Mouse (Mus musculus): ENCODE measurements around the gene Msh4. TPM values are rescaled to one million over a fixed set of nuclear protein-coding genes. Genes with fewer than 3 reads are reported as not detected.
"Not testable (repeated sequence)": the region's sequence is repeated elsewhere in the genome, so short reads cannot be mapped to it uniquely, and the experiment has no call there.

Gene Msh4
- total RNA-seq, 2 experiments from 2014 or later: not detected

DNA sequence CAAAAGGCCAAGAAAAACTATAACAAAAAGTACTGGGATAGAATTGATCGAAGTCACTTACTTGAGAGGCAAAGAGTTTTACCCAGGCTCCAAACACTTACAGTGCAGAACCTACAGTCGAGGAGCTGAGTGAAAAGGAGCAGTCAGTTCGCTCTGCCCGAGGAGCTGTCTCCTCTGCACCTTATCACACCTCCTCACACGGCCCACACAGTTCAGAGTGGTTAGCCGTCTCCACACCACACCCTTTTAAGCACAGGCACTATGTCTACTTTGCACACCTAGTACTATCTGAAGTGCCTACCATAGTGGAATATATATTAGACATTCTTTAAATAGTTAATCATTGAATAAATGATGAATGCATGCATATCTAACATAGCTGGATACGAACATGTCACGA lies 53.7 kb downstream of the Msh4 start:
- DNase-seq (ENCODE audit: low spot score in 2 of 2): no peak

DNA sequence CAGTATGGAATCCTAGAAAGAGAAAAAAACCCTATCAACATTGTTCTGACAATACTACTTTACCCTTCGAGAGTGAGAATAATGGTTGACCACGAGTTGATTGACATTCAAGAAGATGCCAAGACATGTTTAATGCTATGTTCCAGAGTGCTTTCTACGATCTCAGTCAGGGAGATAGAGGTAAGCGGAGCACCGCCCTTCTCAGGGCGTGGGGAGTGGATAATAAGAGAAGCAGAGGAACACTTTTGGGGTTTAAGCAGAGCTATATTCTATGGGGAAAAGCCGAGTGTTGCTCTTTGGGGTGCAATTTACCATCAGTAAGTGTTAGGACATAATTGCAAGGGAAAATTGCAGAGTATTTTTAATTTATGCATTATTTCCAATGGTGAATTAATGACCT lies 55.2 kb downstream of the Msh4 start:
- no peak for DNase-seq (ENCODE audit: low spot score in 2 of 2)

DNA sequence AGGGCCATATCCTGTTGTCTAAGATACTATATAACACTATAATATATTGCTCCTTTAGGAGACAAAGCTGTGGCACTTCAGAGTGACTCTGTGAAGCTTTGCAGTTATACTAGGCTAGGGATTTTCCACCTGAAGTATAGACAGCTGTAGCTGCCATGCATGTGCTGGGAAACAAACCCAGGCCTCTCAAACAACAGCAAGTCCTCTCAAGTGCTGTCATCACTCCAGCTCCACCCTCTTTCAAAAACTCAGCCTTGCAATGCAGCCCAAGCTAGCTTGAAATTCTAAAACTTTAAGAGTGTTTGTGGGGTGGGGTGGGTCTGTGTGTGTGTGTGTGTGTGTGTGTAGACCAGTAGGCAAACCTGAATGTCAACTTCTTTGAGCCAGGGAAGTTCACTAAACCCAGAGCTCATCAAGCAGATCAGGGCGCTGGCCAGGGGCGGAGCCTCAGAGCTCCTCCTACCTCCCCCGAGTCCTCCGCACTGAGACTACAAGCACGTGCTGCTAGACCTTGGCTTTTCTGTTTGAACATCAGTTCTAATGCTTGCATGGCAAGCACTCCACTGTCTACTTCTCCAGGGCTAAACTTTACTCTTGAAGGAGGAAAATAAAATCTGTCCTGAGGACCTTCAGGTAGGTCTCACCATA lies 56.4 kb downstream of the Msh4 start:
- peak in 1 of 2 experiments; percentile 10 for DNase-seq (ENCODE audit: low spot score in 2 of 2)

DNA sequence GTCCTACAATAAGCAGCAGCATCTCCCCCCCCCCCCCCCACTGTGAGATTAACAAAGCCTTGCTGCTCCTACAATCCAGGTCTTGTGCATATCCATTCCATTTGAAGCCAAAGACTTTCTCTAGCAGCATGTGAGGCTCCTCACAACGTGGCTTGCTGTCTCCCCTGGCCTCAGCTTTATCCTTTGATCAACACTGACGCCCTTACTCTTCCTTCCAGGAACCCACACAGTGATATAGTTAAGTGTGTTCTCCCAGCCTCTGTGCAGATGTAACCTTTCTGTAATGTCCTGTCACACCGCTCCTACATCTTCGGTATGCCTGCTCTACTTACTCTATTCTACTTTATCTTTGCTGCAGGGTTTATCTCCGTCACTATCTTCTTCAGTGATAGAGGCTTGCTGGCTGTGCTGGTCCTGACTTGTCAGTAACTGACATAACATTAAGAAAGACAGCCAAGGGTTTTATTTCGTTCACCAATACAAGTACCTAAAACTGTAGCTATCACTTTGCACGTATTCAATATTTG lies 58.7 kb downstream of the Msh4 start:
- DNase-seq (ENCODE audit: low spot score in 2 of 2): no peak

DNA sequence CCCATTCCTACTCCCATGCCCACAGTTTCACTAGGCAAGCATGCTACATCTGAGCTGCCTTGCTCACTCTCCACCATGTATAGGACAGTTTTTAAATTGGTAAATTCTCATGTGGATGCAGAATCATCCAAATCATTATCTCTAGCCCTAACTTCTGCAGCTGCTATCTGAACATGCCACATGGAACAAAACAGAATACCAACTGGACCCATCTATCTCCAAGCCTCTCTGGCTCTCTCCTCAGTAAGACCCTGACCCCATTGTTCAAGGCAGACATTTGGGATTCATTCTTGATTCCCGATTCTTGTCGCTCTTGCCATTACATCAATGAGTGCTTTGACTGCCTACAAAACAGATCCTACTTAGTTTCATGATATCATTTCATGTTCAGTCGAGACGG lies 59.8 kb downstream of the Msh4 start:
- no peak for DNase-seq (ENCODE audit: low spot score in 2 of 2)

DNA sequence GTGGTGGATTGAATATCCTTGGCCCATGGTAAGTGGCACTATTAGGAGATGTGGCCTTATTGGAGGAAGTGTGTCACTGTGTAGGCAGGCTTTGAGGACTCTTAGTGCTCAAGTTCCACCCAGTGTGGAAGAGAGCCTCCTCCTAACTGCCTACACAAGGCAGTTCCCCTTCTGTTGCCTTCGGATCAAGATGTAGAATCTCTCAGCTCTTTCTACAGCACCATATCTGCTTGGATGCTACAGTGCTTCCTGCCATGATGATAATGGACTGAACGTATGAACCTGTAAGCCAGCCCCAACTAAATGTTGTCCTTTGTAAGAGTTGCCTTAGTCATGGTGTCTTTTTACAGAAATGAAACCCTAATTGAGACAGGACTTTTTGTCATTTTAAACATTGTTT lies 60.4 kb downstream of the Msh4 start:
- no peak for DNase-seq (ENCODE audit: low spot score in 2 of 2)

DNA sequence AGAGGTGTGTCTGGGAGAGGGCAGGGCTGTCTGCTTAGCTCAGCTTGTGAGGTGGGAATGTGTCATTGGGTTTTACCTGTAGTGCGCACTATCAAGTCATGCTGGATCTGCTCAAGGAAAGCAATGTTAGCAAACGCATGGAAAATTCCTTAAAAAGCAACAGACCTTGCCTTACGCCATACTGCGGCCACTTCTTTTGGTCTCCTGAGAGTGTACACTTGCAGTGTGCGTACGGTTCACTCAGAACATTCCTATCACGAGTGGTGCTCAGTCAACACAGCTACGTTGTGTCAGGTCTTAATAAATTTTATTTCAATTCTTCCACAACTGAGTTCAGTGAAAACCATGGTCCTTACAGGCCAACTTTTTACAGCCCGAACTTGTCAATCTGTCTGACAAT lies 61.2 kb downstream of the Msh4 start:
- DNase-seq (ENCODE audit: low spot score in 2 of 2): no peak

DNA sequence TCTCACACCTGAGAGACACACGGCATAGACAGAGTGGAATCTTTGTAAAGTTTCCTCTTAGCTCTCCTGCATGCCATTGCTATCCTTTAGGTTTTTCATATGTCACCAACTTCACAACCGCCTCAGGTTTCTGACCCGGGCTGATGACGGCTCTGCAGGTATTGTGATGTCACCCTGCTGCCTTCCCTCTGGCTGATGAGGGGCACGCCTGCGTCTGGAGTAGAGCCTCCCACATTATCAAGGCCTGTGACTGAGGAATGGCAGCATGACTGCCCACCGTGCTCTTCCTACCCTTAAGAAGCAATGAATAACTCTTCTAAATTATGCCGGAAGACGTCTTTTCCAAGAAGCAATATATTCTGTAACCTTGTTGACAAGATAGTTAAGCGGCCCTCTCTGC lies 61.9 kb downstream of the Msh4 start, which contains the start of gene Asb17:
Gene Asb17, plus strand, starts transcription at position 180 of the 400 bp plus-strand sequence.
- DNase-seq (ENCODE audit: low spot score in 2 of 2): no peak

DNA sequence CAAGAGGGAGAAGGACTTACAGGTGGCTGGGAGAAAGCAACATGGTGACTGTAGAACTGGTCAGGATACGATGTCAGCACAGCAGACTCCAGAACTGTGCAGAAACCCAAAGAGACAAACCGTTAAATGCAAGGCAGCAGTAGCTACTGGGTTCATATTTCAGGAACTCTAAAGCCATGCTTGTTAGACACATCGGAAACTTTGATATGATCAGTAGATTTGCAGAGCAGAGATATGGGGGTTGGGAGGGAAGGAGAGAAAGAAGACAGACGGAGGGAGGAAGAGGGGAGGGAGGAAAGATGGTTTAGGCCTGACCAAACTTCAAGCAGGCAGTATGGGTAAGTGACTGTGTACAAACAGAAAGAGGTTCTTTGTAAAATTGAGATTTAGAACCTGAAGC lies 68.3 kb downstream of the Msh4 start:
- no peak for DNase-seq (ENCODE audit: low spot score in 2 of 2)

DNA sequence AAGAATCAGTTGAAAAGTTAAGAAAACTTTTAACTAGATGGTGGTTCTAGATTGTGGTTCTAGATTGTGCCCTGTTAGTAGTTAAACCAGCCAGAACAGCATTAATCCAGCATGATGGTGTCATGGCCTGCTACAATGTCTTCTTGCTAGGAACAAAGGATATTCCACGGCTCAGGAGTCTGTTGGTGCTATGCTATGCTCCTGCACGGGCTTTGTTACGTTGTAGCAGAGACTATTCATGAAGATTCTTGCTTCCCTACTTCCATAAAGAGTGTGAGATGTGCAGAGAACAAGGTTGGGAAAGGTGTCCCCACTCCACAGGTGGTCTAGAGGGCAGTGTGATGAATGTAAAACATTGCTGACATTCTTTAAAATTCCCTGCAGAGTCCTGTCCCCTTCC lies 69.6 kb downstream of the Msh4 start:
- DNase-seq (ENCODE audit: low spot score in 2 of 2): no peak

DNA sequence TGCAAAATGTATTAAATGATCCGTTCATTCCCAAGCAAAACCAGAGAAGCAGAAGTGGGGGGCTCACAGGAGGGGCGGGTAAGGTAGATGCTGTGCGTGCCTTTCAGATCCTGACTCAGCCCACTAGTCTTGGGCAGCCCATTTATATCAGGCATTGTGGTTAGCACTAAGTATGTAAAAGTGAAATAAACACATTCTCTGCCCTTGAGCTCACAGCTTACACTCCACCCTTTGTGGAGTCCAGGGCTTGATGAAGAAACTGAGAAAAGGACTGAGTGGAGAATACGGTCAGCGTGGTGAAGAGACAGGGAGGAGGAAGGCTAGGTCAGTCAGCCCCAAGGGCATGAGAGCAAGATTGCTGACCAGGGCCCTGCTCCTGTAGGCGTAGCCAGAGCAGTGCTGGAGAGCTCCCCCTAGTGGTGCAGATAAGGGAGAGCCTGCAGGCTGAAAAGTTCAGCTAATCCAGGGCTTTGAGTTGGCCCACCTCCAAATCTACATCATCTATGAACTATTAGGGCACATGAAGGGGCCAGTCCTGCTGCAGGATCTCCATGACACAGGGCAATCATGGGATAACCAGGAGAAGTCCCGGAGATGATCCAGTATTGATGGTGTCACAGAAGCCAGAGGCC lies 70.4 kb downstream of the Msh4 start:
- peak; percentile 60 to 74 for DNase-seq (ENCODE audit: low spot score in 2 of 2)

DNA sequence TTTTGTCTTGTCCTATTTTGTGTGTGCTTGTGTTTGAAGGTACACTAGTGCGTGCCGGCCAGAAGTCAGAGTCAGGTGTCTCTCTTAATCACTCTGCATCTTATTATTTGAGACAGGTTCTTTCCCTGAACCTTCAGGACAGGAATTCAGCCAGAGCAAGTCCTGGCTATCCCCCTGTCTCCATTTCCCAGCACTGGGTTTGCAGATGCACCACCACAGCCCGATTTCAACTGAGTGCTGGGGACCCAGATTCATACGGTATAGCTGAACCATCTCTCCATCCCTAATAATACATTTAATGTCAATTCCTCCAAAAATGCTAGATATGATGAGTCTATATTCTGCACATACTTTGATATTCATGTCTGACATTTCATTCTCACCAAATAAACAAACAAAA lies 71.9 kb downstream of the Msh4 start:
- no peak for DNase-seq (ENCODE audit: low spot score in 2 of 2)

DNA sequence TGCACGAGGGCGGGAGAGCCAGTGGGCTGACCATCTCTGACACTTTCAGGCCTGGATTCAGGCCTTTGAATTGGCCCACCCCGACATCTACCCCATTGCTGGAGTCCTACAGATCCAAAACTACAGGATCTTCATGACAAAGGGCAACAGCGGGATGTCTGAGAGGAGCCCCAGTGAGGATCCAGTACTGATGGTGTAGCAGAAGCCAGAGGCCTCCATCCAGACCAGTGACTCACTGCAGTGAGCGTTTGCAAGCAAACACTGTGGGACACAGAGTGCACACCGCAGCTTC lies 73.3 kb downstream of the Msh4 start:
- DNase-seq (ENCODE audit: low spot score in 2 of 2): no peak

DNA sequence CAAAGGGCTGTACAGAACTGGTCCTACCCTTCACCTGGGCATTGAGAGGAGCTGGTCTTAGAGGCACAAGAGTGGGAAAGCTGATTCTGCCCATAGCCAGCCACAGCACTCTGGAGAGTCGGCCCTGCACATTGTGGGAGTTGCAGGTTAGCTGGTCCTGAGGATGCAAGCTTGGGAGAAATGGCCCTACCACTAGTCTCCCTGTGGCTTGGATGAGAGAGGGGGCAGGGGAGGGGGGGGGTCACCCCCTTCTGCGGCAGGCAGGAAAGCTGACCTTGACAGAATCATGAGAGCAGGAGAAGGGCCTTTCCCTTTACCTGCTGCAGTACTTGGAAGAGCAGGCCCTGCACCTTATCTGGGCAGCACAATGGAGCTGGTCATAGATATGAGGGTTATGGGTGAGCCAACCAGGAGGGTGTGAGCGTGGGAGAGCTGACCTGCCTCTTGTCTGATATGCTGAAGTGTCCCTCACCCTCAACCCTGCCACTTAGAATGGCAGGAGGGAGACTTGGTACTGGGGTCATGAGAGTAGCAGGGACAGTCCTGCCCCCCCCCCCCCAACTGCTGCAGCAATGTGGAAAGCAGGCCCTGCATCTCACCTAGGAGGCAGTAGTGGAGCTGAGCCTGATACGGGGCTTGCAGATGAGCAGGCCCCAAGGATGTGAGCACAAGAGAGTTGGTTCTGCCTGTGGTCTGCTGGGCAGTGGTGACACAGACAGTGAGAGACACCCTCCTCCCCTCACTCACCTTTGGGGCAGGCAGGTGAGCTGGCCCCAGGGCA lies 73.9 kb downstream of the Msh4 start:
- no peak for DNase-seq (ENCODE audit: low spot score in 2 of 2)

DNA sequence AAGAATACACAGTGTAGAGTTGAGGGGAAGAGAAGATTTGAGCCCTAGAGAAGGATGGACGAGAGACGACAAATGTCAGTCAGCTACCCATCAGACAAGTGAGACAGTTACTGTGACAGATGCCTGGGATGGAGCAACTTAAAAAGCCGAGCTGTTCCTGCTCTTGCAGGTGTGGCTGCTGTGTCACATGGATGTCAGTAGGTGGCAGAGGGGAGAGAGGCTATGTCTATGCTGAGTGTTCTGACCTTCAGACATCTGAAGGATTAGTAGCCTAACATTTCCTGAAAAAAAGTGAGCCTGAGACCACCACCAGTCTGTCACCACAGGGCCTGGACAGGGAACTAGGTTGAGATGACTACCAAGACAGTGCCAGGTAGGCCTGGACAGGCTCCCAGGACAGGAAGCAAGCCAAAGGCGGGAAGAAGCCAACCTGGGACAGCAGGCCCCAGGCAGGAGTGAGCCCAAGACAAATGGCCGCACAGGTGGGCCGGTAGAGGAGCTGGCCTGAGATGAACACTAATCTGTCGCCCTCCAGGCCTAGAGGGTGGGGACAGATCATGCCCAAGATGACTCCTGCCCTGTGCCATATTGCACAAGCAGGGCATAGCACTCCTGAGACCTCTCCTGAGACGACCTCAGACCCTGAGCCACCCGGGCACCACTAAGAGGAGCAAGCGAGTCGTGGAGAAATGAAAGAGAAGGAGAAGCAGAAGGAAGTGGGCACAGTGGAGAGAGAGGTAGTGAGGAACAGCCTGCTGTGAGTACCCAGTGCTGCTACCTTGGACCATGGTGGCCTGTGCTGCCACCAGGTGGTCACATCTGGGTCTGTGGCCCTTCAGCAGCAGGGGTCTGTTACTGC lies 74.7 kb downstream of the Msh4 start:
- DNase-seq (ENCODE audit: low spot score in 2 of 2): no peak

DNA sequence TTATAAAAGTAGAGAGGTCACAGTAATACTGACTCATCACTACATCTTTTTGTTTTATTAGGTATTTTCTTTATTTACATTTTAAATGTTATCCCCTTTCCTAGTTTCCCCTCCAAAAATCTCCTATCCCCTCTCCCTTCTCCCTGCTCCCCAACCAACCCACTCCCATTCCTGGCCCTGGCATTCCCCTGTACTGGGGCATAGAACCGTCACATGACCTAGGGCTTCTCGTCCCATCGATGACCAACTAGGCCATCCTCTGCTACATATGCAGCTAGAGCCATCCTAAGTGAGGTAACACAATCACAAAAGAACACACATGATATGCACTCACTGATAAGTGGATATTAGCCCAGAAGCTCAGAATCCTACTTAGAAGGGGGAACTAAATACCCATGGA lies 76.2 kb downstream of the Msh4 start:
- not testable (repeated sequence) for DNase-seq (ENCODE audit: low spot score in 2 of 2)

DNA sequence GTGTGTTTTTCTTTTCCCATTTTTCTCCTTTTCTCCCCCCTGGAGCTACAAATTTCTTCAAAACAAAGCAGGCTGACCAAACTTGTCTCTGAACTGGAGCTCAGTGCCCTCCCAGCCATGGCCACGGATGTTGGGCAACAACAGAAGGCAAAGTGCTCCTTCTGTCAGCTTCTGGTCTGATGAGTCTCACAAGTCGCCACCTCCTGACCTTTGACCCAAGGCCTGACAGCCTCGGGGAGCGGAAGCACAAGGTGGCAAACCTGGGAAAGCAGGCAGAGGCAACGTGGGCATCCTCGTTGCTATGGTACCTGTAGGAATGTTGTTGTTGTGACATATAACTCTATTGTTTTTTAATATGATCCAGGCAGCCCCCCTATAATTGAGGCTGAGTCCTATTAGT lies 79.3 kb downstream of the Msh4 start:
- no peak for DNase-seq (ENCODE audit: low spot score in 2 of 2)

DNA sequence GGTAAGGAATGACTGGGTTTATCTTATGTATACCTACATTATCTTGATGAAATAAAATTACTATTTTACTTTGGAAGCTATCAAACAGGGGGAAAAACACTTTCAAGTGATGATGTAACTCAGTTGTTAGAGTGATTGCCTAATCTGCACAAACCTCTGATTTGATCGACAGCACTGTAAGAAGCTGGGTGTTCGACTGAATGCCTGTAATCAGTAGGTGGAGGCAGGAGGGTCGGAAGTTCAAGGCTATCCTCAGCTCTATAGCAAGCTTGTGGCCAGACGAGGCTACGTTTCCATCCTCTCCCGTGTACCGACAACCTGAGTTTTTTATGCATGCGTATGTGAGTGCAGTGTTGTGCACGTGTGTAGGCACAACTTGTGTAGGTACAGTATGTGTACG lies 80.7 kb downstream of the Msh4 start:
- DNase-seq (ENCODE audit: low spot score in 2 of 2): no peak

DNA sequence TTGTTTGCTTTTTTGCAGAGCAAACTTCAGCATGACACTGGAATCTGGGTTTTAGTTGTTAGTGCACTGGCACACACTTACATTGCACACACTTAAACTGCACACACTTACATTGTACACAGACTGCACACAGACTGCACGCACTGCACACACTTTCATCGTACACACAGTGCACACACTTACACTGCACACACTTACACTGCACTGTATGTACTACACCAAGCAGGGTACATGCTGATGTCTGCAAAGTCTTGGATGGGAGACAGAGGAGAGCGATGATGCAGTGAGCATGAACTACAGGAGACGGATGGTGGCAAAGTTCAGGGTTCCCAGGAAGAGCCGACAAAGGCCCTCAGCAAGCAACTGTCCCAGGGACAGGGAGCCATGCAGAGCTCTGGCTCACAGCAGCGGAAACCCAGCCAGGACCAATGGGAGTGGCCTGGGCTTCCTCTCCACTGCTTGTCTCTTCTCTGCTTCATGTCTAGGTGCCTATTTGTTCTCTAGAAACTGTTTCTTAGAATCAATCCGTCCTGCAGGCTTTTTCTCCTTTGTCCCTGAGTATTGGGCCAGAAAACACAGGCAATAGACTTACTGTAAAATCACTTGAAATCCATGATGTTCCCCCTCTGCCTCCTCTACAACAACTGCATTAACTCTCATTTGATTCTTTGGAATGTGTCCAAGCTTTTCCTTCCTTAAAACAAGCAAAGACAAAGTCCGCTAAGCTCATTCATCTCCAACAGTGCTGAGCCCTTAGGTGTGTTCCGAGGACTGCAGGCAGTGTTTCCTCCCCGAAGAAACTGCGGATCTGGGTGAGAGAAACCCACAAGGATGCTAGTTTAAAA lies 82.0 kb downstream of the Msh4 start:
- no peak for DNase-seq (ENCODE audit: low spot score in 2 of 2)

DNA sequence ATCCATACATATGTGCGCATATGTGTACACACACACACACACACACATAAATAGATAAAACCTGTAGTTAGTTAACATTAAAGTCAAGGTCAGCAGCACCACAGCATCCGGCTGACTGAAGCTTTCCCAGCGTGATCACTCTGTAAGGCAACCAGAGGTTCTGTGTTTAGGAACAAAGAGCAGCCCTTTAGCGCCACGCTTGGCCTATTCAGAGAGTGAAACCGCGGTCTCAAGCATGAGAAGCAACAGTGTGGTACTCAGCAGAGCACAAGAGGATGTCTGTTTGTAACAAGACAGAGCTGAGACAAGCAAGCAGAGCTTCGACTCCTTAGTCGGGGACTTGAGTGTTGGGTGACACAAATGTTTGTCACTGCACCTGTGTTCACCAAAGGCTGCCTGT lies 86.5 kb downstream of the Msh4 start:
- no peak for DNase-seq (ENCODE audit: low spot score in 2 of 2)

DNA sequence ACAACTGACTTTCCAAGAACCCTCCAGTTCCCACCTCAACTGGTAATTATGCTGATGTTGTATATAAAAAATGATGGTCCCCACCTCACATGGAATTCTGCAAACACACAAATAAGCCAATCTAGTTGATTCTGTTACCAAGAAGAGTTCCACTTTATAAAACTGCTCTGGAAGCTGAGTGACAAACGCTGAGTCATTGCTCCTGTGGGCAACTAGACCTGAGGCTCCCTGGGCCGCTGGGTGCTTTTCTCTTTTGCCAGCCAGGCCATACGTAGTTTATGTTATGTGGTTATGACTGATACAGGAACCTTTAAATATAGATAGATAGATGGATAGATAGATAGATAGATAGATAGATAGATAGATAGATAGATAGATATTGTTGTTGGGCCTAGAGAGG lies 87.2 kb downstream of the Msh4 start:
- DNase-seq (ENCODE audit: low spot score in 2 of 2): no peak

All from adrenal gland, adult 18-20 months (tissue).